Mouse (Mus musculus) adrenal gland, postnatal 4 days (tissue): ENCODE results near the gene Rtl3. TPM values are rescaled to one million over a fixed set of nuclear protein-coding genes. Genes with fewer than 3 reads are reported as not detected.

Source experiments
- DNase-seq, 2 experiments: peaks; one replicate each; pipeline ENCODE4 v3.0.0; 2021 to 2022; ENCODE audit warnings: low spot score in 2 of 2, mixed read lengths in 2 of 2
- long read RNA-seq, 2 experiments: library from polyadenylated mRNA; stranded (forward); transcript quantifications; one replicate each; pipeline ENCODE4 v2.0.0; 2021
- total RNA-seq, 2 experiments: library from RNA; stranded (reverse); gene quantifications; 2 replicates each; pipeline ENCODE4 v1.2.3; 2021

The Rtl3 gene
- 1 to 10 TPM; 4.6 to 5.8 TPM for total RNA-seq
- long read RNA-seq, experiment 1, partial matches to known transcripts = 0 of 1 reads
- long read RNA-seq, experiment 1, other reads (novel, unspliced or antisense) = 0 of 1 reads
- long read RNA-seq, experiment 2, partial matches to known transcripts = 0 of 3 reads
- long read RNA-seq, experiment 2, other reads (novel, unspliced or antisense) = 2 of 3 reads

GRCm38 (mm10) chrX:106840409-106840808, at the start of gene Rtl3:
Gene Rtl3 (minus strand): TSS chrX:106840644.
- DNase-seq = no peak

DNA sequence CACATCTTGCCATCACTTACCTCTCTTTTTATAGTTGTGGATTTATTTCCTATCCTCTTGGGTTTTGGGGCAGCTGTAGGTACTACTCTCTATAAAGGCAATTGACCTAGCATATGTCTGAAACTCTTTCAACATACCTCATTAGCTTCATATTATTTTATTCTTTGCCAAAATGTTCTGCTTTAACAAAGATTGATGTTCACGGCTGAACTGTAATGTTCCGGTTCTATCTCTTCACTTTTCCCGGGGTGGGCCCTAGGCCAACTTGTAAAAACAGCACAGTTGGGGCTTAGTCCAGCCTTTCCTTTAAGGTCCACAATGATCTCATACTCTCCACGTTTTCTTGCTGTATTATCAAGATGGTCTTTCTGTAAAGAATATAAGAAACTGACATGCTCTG, 31.9 kb upstream of the Rtl3 start:
- no peak for DNase-seq

- no peak for DNase-seq
Measured at GRCm38 (mm10) chrX:106871894-106872293, 31.4 kb upstream of the Rtl3 start.

DNA sequence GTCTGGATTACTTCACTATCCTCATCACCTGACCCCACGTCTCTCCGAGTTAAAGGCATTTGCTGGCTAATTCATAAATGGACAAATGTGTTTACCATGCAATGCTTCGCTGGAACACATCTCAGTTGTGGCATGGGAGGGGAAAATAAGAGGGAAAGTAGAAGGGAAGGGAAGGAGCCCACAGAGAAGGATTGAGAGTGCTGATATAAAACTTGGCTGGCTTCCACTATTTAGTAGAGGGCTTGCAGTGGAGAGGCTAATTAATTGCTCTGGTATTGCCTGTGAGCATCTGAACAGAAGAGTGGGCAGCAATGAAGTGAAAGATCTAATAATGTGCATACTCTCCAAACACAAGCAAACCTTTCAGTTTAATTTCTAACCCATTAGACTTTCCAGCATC, 31.0 kb upstream of the Rtl3 start:
- no peak for DNase-seq

GRCm38 (mm10) chrX:106853523-106854300, 13.3 kb upstream of the Rtl3 start:
- DNase-seq = no peak

DNA sequence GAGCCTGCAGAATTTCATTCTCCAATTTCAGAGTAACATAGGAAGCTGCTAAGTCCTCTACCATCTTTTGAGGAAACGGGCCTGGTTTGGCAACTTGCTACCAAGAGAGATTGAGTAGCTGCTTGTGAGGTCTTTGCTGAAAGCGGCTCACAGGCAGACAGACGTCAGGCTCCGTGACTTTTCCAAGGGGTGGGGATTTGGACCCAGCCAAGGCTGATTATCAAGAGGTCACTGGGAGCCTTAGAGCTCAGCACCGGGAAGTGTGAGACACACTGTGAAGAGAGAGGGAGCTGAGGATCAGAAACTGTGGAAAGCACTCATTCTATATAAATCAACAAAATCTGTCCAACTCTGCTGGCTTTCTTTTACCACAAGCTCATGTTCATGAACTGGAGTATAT, 853 bp downstream of the Rtl3 start:
- no peak for DNase-seq

DNA sequence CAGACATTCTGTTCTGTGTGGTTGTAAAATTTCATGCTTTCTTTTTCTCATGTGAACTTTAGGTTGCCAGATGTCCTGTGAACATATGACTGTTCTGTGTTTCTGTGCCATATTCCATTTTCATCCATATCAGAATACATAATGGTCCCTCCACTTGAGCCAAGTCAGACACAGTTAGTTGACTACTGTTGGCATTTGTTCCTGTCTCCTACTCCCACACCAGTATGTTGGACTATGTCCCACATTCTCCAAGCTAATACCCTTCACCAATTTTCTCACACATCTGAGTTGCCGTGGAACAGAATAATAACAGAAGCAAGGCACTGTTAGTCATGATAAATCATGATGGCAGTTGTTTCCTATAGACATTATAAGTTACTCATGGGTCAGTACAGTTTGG, 9.9 kb downstream of the Rtl3 start:
- no peak for DNase-seq

- no peak for DNase-seq
Measured at GRCm38 (mm10) chrX:106809560-106810226, 30.8 kb downstream of the Rtl3 start.

DNA sequence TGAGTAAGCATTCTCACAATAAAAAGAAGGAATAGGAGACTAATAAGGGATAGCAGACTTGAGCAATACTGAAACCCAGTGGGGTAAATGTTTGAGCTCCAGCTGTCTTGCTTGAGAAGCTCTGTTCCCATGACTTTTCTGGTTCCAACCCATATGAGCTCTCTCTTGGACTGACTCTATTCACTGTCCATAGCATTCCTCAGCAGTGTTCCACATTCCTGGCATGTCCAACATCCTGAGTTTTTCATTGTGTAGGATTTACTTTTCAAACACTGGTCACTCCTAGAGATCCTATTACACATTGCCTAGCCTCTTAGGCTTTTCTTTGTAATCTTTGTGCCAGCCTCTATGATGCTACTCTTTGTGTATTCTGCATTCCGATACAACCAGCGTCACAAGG, 36.1 kb downstream of the Rtl3 start:
- DNase-seq = no peak

GRCm38 (mm10) chrX:106794686-106795085, 45.8 kb downstream of the Rtl3 start:
- no peak for DNase-seq

Other genes starting within 250 kb of the Rtl3 start
- under 1 TPM; 0.56 to 0.73 TPM for gene Cysltr1, start 237.0 kb downstream of the Rtl3 start, total RNA-seq
- gene Lpar4, start 80.0 kb upstream of the Rtl3 start, total RNA-seq = 1 to 10 TPM; 5.8 to 7.7 TPM
- under 1 TPM in 1 of 2 experiments, not detected in 1; 0.28 TPM for gene P2ry10, start 247.8 kb upstream of the Rtl3 start, total RNA-seq